Mouse (Mus musculus) megakaryocyte, embryonic 14.5 days (primary cell): ENCODE data around the gene Zfp148.

ENCODE experiments used
- FLI1 ChIP-seq: IDR thresholded peaks from 2 replicates; pipeline ENCODE4 v1.6.1; 2012; ENCODE audit warnings: low read length, inconsistent platforms, mixed read lengths
- GATA1 ChIP-seq: IDR thresholded peaks from 3 replicates; pipeline ENCODE4 v1.6.1; 2012; ENCODE audit warnings: mixed read lengths, low read length, inconsistent platforms, borderline replicate concordance

GRCm38 (mm10) chr16:33381614-33382245 lies 1.1 kb downstream of the Zfp148 start:
- TF ChIP-seq GATA1 = no peak
- no peak for TF ChIP-seq FLI1
